Mouse (Mus musculus): ENCODE results near the gene Gramd4. TPM values are rescaled to one million over a fixed set of nuclear protein-coding genes. Genes with fewer than 3 reads are reported as not detected.
A peak's percentile ranks its signal among the peaks of the same experiment; 100 is the strongest.

Gene Gramd4
- polyA plus RNA-seq, 1 experiment from 2014 or later: 6.4 TPM

GRCm38 (mm10) chr15:86184071-86184470, 126.6 kb downstream of the Gramd4 start:
- WGBS: 73% methylated on average over 5 of the region's 5 CpGs
- no peak overlapping the region for H3K9ac ChIP-seq (ENCODE audit: low read depth, low read length)

GRCm38 (mm10) chr15:86184851-86185688, 127.6 kb downstream of the Gramd4 start:
- Histone ChIP-seq H3K4me1 (replicated peaks; ENCODE audit: control insufficient read depth, insufficient read depth, low read length) (0 out of 2 replicates have a peak, but pooled peaks cover 4% of the 10 kb centered on the region), H3K4me2 (replicated peaks; ENCODE audit: low read depth) (peak overlapping the region; percentile 96), H3K27ac (ENCODE audit: low read depth, low read length) (peak overlapping the region; percentile 77), H3K9ac (ENCODE audit: low read depth, low read length) (peak overlapping the region; percentile 77), H3K36me3 (ENCODE audit: control insufficient read depth, insufficient read depth) (no peaks in the 10 kb centered on the region), H3K27me3 (replicated peaks; ENCODE audit: control insufficient read depth, insufficient read depth, low read length) (no peaks in the 10 kb centered on the region), H3K9me3 (ENCODE audit: control insufficient read depth) (no peaks in the 10 kb centered on the region), H3K4me3 (ENCODE audit: low read depth, low read length) (peak overlapping the region; percentile 80)
- TF ChIP-seq CTCF (IDR thresholded peaks at IDR 0.05; ENCODE audit: low read depth): no peak
- WGBS: 1% methylated on average over 70 of the region's 70 CpGs
- peak; percentile 31 for ATAC-seq

More at GRCm38 (mm10) chr15:86184071-86184470, 126.6 kb downstream of the Gramd4 start:
- no peak for ATAC-seq
- H3K27me3 ChIP-seq (replicated peaks; ENCODE audit: control insufficient read depth, insufficient read depth, low read length): no peaks in the 10 kb centered on the region
- H3K9me3 ChIP-seq (ENCODE audit: control insufficient read depth): no peaks in the 10 kb centered on the region
- peak overlapping the region; percentile 96 for H3K4me2 ChIP-seq (replicated peaks; ENCODE audit: low read depth)
- 0 out of 2 replicates have a peak, but pooled peaks cover 6% of the 10 kb centered on the region for H3K4me1 ChIP-seq (replicated peaks; ENCODE audit: control insufficient read depth, insufficient read depth, low read length)
- no peak overlapping the region for H3K27ac ChIP-seq (ENCODE audit: low read depth, low read length)
- TF ChIP-seq CTCF (IDR thresholded peaks at IDR 0.05; ENCODE audit: low read depth): no peak
- no peaks in the 10 kb centered on the region for H3K36me3 ChIP-seq (ENCODE audit: control insufficient read depth, insufficient read depth)
- no peak overlapping the region for H3K4me3 ChIP-seq (ENCODE audit: low read depth, low read length)

GRCm38 (mm10) chr15:86185689-86186569, 128.4 kb downstream of the Gramd4 start, which contains the start of gene Cerk:
Gene Cerk (minus strand): TSS chr15:86186141.
- Histone ChIP-seq H3K4me1 (replicated peaks; ENCODE audit: control insufficient read depth, insufficient read depth, low read length) (0 out of 2 replicates have a peak, but pooled peaks cover 4% of the 10 kb centered on the region), H3K4me2 (replicated peaks; ENCODE audit: low read depth) (peak within 1 kb of the TSS; percentile 96), H3K36me3 (ENCODE audit: control insufficient read depth, insufficient read depth) (no peaks in the 10 kb centered on the region), H3K9me3 (ENCODE audit: control insufficient read depth) (no peaks in the 10 kb centered on the region), H3K9ac (ENCODE audit: low read depth, low read length) (peak within 1 kb of the TSS; percentile 77), H3K27ac (ENCODE audit: low read depth, low read length) (peak within 1 kb of the TSS; percentile 77), H3K27me3 (replicated peaks; ENCODE audit: control insufficient read depth, insufficient read depth, low read length) (no peaks in the 10 kb centered on the region), H3K4me3 (ENCODE audit: low read depth, low read length) (peak within 1 kb of the TSS; percentile 80)
- peak; percentile 67 for TF ChIP-seq CTCF (IDR thresholded peaks at IDR 0.05; ENCODE audit: low read depth)
- ATAC-seq: peak; percentile 26
- 3% methylated on average over 38 of the region's 43 CpGs for WGBS

- Histone ChIP-seq H3K27ac (ENCODE audit: low read depth, low read length) (no peak overlapping the region), H3K4me3 (ENCODE audit: low read depth, low read length) (no peak overlapping the region), H3K4me2 (replicated peaks; ENCODE audit: low read depth) (no peak overlapping the region), H3K27me3 (replicated peaks; ENCODE audit: control insufficient read depth, insufficient read depth, low read length) (no peaks in the 10 kb centered on the region), H3K9me3 (ENCODE audit: control insufficient read depth) (no peaks in the 10 kb centered on the region), H3K4me1 (replicated peaks; ENCODE audit: control insufficient read depth, insufficient read depth, low read length) (0 out of 2 replicates have a peak, but pooled peaks cover 4% of the 10 kb centered on the region), H3K9ac (ENCODE audit: low read depth, low read length) (no peak overlapping the region), H3K36me3 (ENCODE audit: control insufficient read depth, insufficient read depth) (no peaks in the 10 kb centered on the region)
- TF ChIP-seq CTCF (IDR thresholded peaks at IDR 0.05; ENCODE audit: low read depth): no peak
- 54% methylated on average over 3 of the region's 3 CpGs for WGBS
- no peak for ATAC-seq
Measured at GRCm38 (mm10) chr15:86186686-86187085, 129.2 kb downstream of the Gramd4 start.

Other genes starting within 250 kb of the Gramd4 start
- gene Cdpf1, start 246.0 kb upstream of the Gramd4 start, polyA plus RNA-seq (2015; fragmentation: Nextera tagmentation; extraction: Ambion mirVana): 48.6 and 49.9 TPM in 2 replicates
- 0.07 and 0.12 TPM in 2 replicates for gene Pkdrej, start 236.0 kb upstream of the Gramd4 start, polyA plus RNA-seq (2015; fragmentation: Nextera tagmentation; extraction: Ambion mirVana)
- 8.6 and 10.4 TPM in 2 replicates for gene Ttc38, start 225.4 kb upstream of the Gramd4 start, polyA plus RNA-seq (2015; fragmentation: Nextera tagmentation; extraction: Ambion mirVana)
- gene Gtse1, start 197.9 kb upstream of the Gramd4 start, polyA plus RNA-seq (2015; fragmentation: Nextera tagmentation; extraction: Ambion mirVana): 4.2 and 4.6 TPM in 2 replicates
- 13.6 and 14.4 TPM in 2 replicates for gene Trmu, start 178.4 kb upstream of the Gramd4 start, polyA plus RNA-seq (2015; fragmentation: Nextera tagmentation; extraction: Ambion mirVana)
- gene Celsr1, start 23.9 kb upstream of the Gramd4 start, polyA plus RNA-seq (2015; fragmentation: Nextera tagmentation; extraction: Ambion mirVana): 0.33 and 0.39 TPM in 2 replicates
- 4.1 and 4.2 TPM in 2 replicates for gene Cerk, start 128.4 kb downstream of the Gramd4 start, polyA plus RNA-seq (2015; fragmentation: Nextera tagmentation; extraction: Ambion mirVana)
- gene Tbc1d22a, start 156.8 kb downstream of the Gramd4 start, polyA plus RNA-seq (2015; fragmentation: Nextera tagmentation; extraction: Ambion mirVana): 15.3 and 16.7 TPM in 2 replicates

All from intestine, postnatal 0 days (tissue).